Mouse (Mus musculus) intestine, embryonic 14.5 days (tissue): ENCODE measurements around the gene Usp6nl. TPM values are rescaled to one million over a fixed set of nuclear protein-coding genes. Genes with fewer than 3 reads are reported as not detected.

Experiments
- ATAC-seq: fragments of 200-750 bp; cut with Nextera tagmentation; replicated peaks from 2 replicates; pipeline ENCODE4 v1.8.0; 2017; ENCODE audit warnings: low read depth, moderate number of reproducible peaks, moderate TSS enrichment, moderate library complexity; ENCODE audit not compliant: low FRiP score, low TSS enrichment
- DNase-seq: peaks from one replicate; pipeline ENCODE4 v3.0.0-alpha.2; 2018; ENCODE audit warnings: low spot score
- H3K27ac ChIP-seq: fragments of 300-500 bp; sonication (generic); 2 replicates; pipeline ENCODE4 v1.5.1; 2014; ENCODE audit warnings: low read depth, mild to moderate bottlenecking, control low read depth
- H3K27me3 ChIP-seq: fragments of 300-500 bp; sonication (generic); replicated peaks from 2 replicates; pipeline ENCODE4 v1.6.1; 2014; ENCODE audit warnings: low read length, control low read depth; ENCODE audit not compliant: control insufficient read depth, insufficient read depth
- H3K36me3 ChIP-seq: fragments of 300-500 bp; sonication (generic); 2 replicates; pipeline ENCODE4 v1.6.1; 2014; ENCODE audit warnings: low read length, control low read depth; ENCODE audit not compliant: control insufficient read depth, insufficient read depth
- H3K4me1 ChIP-seq: fragments of 300-500 bp; sonication (generic); replicated peaks from 2 replicates; pipeline ENCODE4 v1.6.1; 2014; ENCODE audit warnings: low read length, control low read depth, mixed read lengths; ENCODE audit not compliant: control insufficient read depth, insufficient read depth
- H3K4me2 ChIP-seq: fragments of 300-500 bp; sonication (generic); 2 replicates; pipeline ENCODE4 v1.6.1; 2014; ENCODE audit warnings: low read length
- H3K4me3 ChIP-seq: fragments of 300-500 bp; sonication (generic); 2 replicates; pipeline ENCODE4 v1.5.1; 2014; ENCODE audit warnings: low read depth, low read length, control low read depth, mixed read lengths
- H3K9ac ChIP-seq: fragments of 300-500 bp; sonication (generic); 2 replicates; pipeline ENCODE4 v1.6.1; 2014; ENCODE audit warnings: mild to moderate bottlenecking, low read length
- H3K9me3 ChIP-seq: fragments of 300-500 bp; sonication (generic); 2 replicates; pipeline ENCODE4 v1.6.1; 2016; ENCODE audit warnings: low read length, control low read depth; ENCODE audit not compliant: control insufficient read depth
- WGBS: fragments of 180-500 bp; shearing (Covaris S2); extraction: QIAGEN DNeasy Blood & Tissue Kit; methylation state at CpG from one replicate; pipeline ENCODE4 v1.1.7; 2014; 5-methylcytosine and 5-hydroxymethylcytosine counted together
- polyA plus RNA-seq: library from polyadenylated mRNA; unstranded; fragments of >200 nt; fragmentation: Nextera tagmentation; extraction: Ambion mirVana; gene quantifications from 2 replicates; pipeline ENCODE4 v1.2.1, GENCODE M21; 2014

Usp6nl gene
- polyA plus RNA-seq, 1 experiment from 2014 or later, result 14.4 TPM

DNA sequence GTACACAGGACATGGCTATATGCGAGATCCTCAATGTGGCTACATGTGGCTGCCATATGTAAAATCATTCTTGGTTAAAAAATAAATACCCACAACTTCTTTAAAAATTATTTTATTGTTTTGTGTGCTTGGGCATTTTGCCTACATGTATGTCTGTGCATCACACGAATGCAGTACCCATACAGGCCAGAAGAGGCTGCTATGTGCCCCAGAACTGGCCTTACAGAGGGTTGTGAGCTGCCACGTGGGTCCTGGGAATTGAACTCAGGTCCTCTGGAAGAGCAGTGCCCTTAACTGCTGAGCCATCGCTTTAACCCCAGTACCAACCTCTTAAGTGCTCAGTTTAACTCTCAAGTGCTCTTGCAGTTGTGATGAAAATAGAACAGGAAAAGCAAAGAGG lies 168.4 kb downstream of the Usp6nl start:
- Histone ChIP-seq H3K36me3 (no peaks in the 10 kb centered on the region), H3K4me1 (no peaks in the 10 kb centered on the region), H3K9me3 (no peaks in the 10 kb centered on the region), H3K4me2 (no peak overlapping the region), H3K27ac (no peak overlapping the region), H3K9ac (no peak overlapping the region), H3K27me3 (no peaks in the 10 kb centered on the region), H3K4me3 (no peak overlapping the region)
- WGBS, result 83% methylated on average over 4 of the region's 4 CpGs
- ATAC-seq (no peak), DNase-seq (no peak)

DNA sequence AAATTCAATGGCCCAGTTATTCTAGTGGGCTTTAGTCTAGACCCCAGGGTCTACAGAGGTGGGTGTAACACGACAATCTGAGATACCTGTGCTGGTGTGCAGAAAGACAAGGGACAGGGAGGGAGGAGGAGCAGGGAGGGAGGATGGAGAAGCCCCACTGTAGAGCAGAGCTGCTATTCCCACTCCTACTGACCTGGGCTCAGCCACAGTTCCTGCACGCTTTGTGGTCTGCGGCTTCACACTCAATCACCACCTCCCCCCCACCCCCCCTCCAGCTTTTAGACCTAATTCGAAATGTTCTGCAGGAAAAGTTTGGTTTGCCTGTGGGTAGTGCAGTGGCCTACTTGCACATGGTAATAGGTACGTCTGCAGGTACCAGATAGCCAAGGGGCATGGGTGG lies 171.4 kb downstream of the Usp6nl start:
- no peaks in the 10 kb centered on the region for H3K4me1 ChIP-seq
- no peaks in the 10 kb centered on the region for H3K27me3 ChIP-seq
- ATAC-seq (no peak), DNase-seq (no peak)
- no peak overlapping the region for H3K4me3 ChIP-seq
- no peak overlapping the region for H3K27ac ChIP-seq
- H3K9me3 ChIP-seq, result no peaks in the 10 kb centered on the region
- H3K36me3 ChIP-seq, result no peaks in the 10 kb centered on the region
- H3K9ac ChIP-seq, result no peak overlapping the region
- no peak overlapping the region for H3K4me2 ChIP-seq
- WGBS, result 80% methylated on average over 5 of the region's 5 CpGs

Other genes with a start within 250 kb of the Usp6nl start
- gene Proser2, start 192.5 kb upstream of the Usp6nl start, polyA plus RNA-seq, result 17.5 and 25.1 TPM in 2 replicates
- gene Echdc3, start 109.6 kb upstream of the Usp6nl start, polyA plus RNA-seq, result 11.1 and 11.3 TPM in 2 replicates